Mouse (Mus musculus) C2C12 (cell line): ENCODE measurements around the gene Ckb.

Experiments
- CTCF ChIP-seq: IDR thresholded peaks from one replicate; pipeline ENCODE4 v1.5.1; 2011; ENCODE audit not compliant: control insufficient read depth, insufficient read depth, insufficient read length
- FOSL1 ChIP-seq: IDR thresholded peaks from one replicate; pipeline ENCODE4 v1.8.0; 2011; ENCODE audit warnings: mild to moderate bottlenecking, low read length; ENCODE audit not compliant: poor library complexity, insufficient read depth, severe bottlenecking
- MAX ChIP-seq: IDR thresholded peaks from one replicate; pipeline ENCODE4 v1.6.1; 2011; ENCODE audit warnings: mild to moderate bottlenecking, control low read depth
- MYOD1 ChIP-seq: IDR thresholded peaks from one replicate; pipeline ENCODE4 v1.6.1; 2011; ENCODE audit warnings: low read depth; ENCODE audit not compliant: control insufficient read depth, insufficient read length
- MYOG ChIP-seq: IDR thresholded peaks from one replicate; pipeline ENCODE4 v1.6.1; 2011; ENCODE audit not compliant: control insufficient read depth, insufficient read length; ENCODE audit errors: extremely low read depth
- USF1 ChIP-seq: IDR thresholded peaks from one replicate; pipeline ENCODE4 v1.6.1; 2011; ENCODE audit warnings: low read depth, mild to moderate bottlenecking, control low read depth, moderate library complexity

GRCm38 (mm10) chr12:111716505-111716904, 44.4 kb upstream of the Ckb start:
- no peak for TF ChIP-seq MAX
- TF ChIP-seq CTCF, result no peak
- no peak for TF ChIP-seq MYOG
- no peak for TF ChIP-seq USF1
- TF ChIP-seq MYOD1, result no peak
- TF ChIP-seq FOSL1, result no peak
